Mouse (Mus musculus) embryonic facial prominence, embryonic 11.5 days (tissue): ENCODE results near the gene Ttll5. TPM values are rescaled to one million over a fixed set of nuclear protein-coding genes. Genes with fewer than 3 reads are reported as not detected.

Source experiments
- ATAC-seq: fragments of 200-750 bp; cut with Nextera tagmentation; replicated peaks from 2 replicates; pipeline ENCODE4 v1.8.0; 2017; ENCODE audit warnings: low read depth; ENCODE audit not compliant: insufficient number of reproducible peaks, low FRiP score, low TSS enrichment
- DNase-seq: peaks from one replicate; pipeline ENCODE4 v3.0.0-alpha.2; 2015; ENCODE audit warnings: low spot score
- H3K27ac ChIP-seq: fragments of 300-500 bp; sonication (generic); replicated peaks from 2 replicates; pipeline ENCODE4 v1.5.1; 2014; ENCODE audit warnings: mild to moderate bottlenecking, low read depth, low read length, control low read depth
- H3K27me3 ChIP-seq: fragments of 300-500 bp; sonication (generic); 2 replicates; pipeline ENCODE4 v1.6.1; 2014; ENCODE audit warnings: mild to moderate bottlenecking, low read length, moderate library complexity, mixed read lengths; ENCODE audit not compliant: control insufficient read depth, insufficient read depth
- H3K36me3 ChIP-seq: fragments of 300-500 bp; sonication (generic); replicated peaks from 2 replicates; pipeline ENCODE4 v1.6.1; 2014; ENCODE audit warnings: low read depth, mild to moderate bottlenecking, low read length, moderate library complexity, mixed read lengths; ENCODE audit not compliant: control insufficient read depth, insufficient read depth
- H3K4me1 ChIP-seq: fragments of 300-500 bp; sonication (generic); 2 replicates; pipeline ENCODE4 v1.6.1; 2014; ENCODE audit warnings: low read length, mixed read lengths; ENCODE audit not compliant: control insufficient read depth, insufficient read depth
- H3K4me2 ChIP-seq: fragments of 300-500 bp; sonication (generic); 2 replicates; pipeline ENCODE4 v1.6.1; 2014; ENCODE audit warnings: low read depth, mild to moderate bottlenecking, control low read depth, low read length, moderate library complexity
- H3K4me3 ChIP-seq: fragments of 300-500 bp; sonication (generic); 2 replicates; pipeline ENCODE4 v1.5.1; 2014; ENCODE audit warnings: low read depth, low read length, control low read depth
- H3K9ac ChIP-seq: fragments of 300-500 bp; sonication (generic); replicated peaks from 2 replicates; pipeline ENCODE4 v1.6.1; 2014; ENCODE audit warnings: mild to moderate bottlenecking, control low read depth, low read length
- H3K9me3 ChIP-seq: fragments of 300-500 bp; sonication (generic); replicated peaks from 2 replicates; pipeline ENCODE4 v1.6.1; 2016; ENCODE audit warnings: mild to moderate bottlenecking, low read length, inconsistent platforms, mixed read lengths; ENCODE audit not compliant: control insufficient read depth
- WGBS: fragments of 180-500 bp; shearing (Covaris S2); extraction: QIAGEN DNeasy Blood & Tissue Kit; methylation state at CpG from one replicate; pipeline ENCODE4 v1.1.7; 2014; 5-methylcytosine and 5-hydroxymethylcytosine counted together
- polyA plus RNA-seq: library from polyadenylated mRNA; unstranded; fragments of >200 nt; fragmentation: Nextera tagmentation; extraction: Ambion mirVana; gene quantifications from 2 replicates; pipeline ENCODE4 v1.2.1, GENCODE M21; 2014

The Ttll5 gene
- polyA plus RNA-seq, 1 experiment from 2014 or later = 16.4 TPM

- Histone ChIP-seq H3K9ac (no peak overlapping the region), H3K4me2 (no peak overlapping the region), H3K9me3 (no peaks in the 10 kb centered on the region), H3K27me3 (no peaks in the 10 kb centered on the region), H3K36me3 (no peaks in the 10 kb centered on the region), H3K4me1 (no peaks in the 10 kb centered on the region), H3K4me3 (no peak overlapping the region), H3K27ac (no peak overlapping the region)
- no peak for ATAC-seq
- DNase-seq = no peak
- WGBS = 88% methylated on average over 5 of the region's 5 CpGs
These were observed 163.0 kb downstream of the Ttll5 start for GRCm38 (mm10) chr12:85987444-85987889.

- Histone ChIP-seq H3K4me2 (no peak overlapping the region), H3K4me3 (no peak overlapping the region), H3K4me1 (no peaks in the 10 kb centered on the region), H3K9ac (no peak overlapping the region), H3K36me3 (no peaks in the 10 kb centered on the region), H3K9me3 (no peaks in the 10 kb centered on the region), H3K27me3 (no peaks in the 10 kb centered on the region), H3K27ac (no peak overlapping the region)
- 91% methylated on average over 4 of the region's 4 CpGs for WGBS
- no peak for DNase-seq
- no peak for ATAC-seq
These were observed 163.7 kb downstream of the Ttll5 start for GRCm38 (mm10) chr12:85988121-85988520.

- Histone ChIP-seq H3K4me2 (no peak overlapping the region), H3K27ac (no peak overlapping the region), H3K9me3 (no peaks in the 10 kb centered on the region), H3K36me3 (no peaks in the 10 kb centered on the region), H3K4me1 (no peaks in the 10 kb centered on the region), H3K9ac (no peak overlapping the region), H3K4me3 (no peak overlapping the region), H3K27me3 (no peaks in the 10 kb centered on the region)
- 82% methylated on average over 4 of the region's 4 CpGs for WGBS
- ATAC-seq (no peak), DNase-seq (no peak)
These were observed 164.4 kb downstream of the Ttll5 start for GRCm38 (mm10) chr12:85988818-85989377.

DNA sequence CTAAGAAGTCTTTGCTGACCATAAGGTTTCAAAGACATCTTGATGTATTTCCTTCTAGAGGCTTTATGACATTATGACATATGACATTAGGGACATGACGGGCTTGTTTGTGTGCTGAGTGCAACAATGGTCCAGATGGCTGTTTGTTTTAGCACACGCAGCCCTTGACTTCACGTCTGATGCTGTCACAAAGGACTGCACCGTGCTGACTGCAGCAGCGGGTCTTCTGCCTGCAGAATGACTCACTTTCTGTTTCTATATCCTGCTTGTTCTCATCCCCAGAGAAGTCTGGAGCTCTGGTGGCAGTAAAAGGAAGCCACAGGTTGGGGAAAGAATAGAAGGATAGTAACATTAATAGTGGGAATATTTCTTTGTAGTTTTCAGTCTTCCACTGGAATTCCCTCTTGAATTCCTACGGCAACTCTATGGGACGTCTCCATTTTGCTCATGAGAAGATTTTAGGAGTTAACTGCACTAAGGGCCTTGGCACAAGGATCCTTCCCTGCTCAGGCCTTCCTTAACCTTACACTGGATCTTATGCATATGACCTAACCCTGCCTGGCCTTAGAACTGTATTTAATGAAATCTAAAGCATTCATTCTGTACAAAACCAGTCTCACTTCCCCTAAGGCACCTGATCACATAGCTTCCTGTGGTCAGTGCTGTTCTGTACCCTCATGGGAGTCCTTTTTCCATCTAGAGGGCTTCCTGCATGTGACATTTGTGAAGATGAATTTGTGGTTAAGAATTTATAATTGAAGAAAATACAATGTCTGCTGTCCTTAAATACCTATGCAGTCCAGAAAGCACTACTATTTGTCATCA lies 167.8 kb downstream of the Ttll5 start:
- H3K9ac ChIP-seq = no peak overlapping the region
- H3K27ac ChIP-seq = no peak overlapping the region
- H3K9me3 ChIP-seq = no peaks in the 10 kb centered on the region
- no peaks in the 10 kb centered on the region for H3K27me3 ChIP-seq
- ATAC-seq (no peak), DNase-seq (no peak)
- no peak overlapping the region for H3K4me3 ChIP-seq
- no peaks in the 10 kb centered on the region for H3K4me1 ChIP-seq
- no peak overlapping the region for H3K4me2 ChIP-seq
- WGBS = 77% methylated on average over 7 of the region's 7 CpGs
- no peaks in the 10 kb centered on the region; the same call in 1 of the 2 replicates for H3K36me3 ChIP-seq

GRCm38 (mm10) chr12:85992838-85993234 lies 168.4 kb downstream of the Ttll5 start:
- no peak for ATAC-seq
- 93% methylated on average over 2 of the region's 2 CpGs for WGBS
- DNase-seq = no peak

DNA sequence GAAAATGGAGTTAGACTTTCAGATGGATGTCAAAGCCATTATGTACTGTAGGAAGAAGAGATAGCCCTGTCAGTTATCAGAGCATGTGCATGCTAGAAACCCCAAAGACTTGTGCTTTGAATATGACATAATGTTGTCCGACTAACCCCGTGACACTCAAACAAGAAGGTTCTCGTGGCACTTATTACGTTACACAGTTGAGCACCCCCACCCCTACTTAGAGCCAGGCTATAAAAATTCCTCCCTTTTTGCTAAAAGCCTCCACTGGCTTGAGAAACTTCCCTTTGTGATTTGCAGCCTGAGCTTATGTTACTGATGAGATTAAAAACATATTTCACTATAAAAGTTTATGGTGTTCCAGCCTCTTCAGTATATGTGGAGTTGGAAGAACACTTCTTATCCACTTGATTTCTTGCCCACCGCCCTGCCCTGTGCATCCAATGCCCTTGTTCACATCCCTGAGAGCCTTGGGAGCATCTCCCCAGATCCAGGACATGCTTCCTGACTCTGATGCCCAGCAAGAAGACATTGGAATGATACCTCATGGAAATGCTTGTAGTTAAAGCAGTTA lies 169.4 kb downstream of the Ttll5 start:
- no peak for ATAC-seq
- DNase-seq = no peak
- no peaks in the 10 kb centered on the region for H3K27me3 ChIP-seq
- H3K27ac ChIP-seq = no peak overlapping the region
- H3K4me1 ChIP-seq = no peaks in the 10 kb centered on the region
- WGBS = 82% methylated on average over 5 of the region's 5 CpGs
- H3K4me3 ChIP-seq = no peak overlapping the region
- H3K9ac ChIP-seq = no peak overlapping the region
- H3K9me3 ChIP-seq = no peaks in the 10 kb centered on the region
- no peak overlapping the region for H3K4me2 ChIP-seq
- H3K36me3 ChIP-seq = no peaks in the 10 kb centered on the region; the same call in 1 of the 2 replicates

More at GRCm38 (mm10) chr12:85992838-85993234, 168.4 kb downstream of the Ttll5 start:
- H3K27ac ChIP-seq = no peak overlapping the region
- H3K4me1 ChIP-seq = no peaks in the 10 kb centered on the region
- no peak overlapping the region for H3K4me2 ChIP-seq
- H3K36me3 ChIP-seq = no peaks in the 10 kb centered on the region; the same call in 1 of the 2 replicates
- H3K9ac ChIP-seq = no peak overlapping the region
- no peak overlapping the region for H3K4me3 ChIP-seq
- H3K9me3 ChIP-seq = no peaks in the 10 kb centered on the region
- H3K27me3 ChIP-seq = no peaks in the 10 kb centered on the region

DNA sequence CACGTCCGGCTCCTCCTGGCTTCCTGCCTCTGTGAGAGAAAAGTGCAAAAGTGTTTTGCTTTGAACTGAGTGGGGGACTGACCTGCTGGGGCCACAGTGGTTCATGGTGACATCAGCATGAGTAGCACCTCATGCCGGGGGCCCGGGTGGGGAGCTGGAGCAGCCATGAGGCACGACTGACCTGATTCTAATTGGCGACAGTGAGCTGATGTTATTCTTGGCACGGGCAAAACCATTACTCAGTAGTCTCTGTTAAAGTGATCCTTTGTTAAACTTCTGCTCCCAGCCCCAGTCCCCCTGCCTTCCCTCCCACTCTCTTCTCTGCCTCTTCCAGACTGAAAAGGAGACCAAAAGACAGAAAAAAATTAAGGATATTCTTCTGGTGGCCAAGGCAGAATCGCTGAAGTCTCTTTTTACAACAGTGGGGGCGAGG lies 176.2 kb downstream of the Ttll5 start:
- Histone ChIP-seq H3K27me3 (no peaks in the 10 kb centered on the region), H3K9me3 (no peaks in the 10 kb centered on the region), H3K4me3 (no peak overlapping the region), H3K9ac (peak overlapping the region; percentile 23; the same call in 1 of the 2 replicates), H3K27ac (peak overlapping the region; percentile 60; the same call in 1 of the 2 replicates), H3K4me1 (no peaks in the 10 kb centered on the region), H3K36me3 (no peaks in the 10 kb centered on the region; the same call in 1 of the 2 replicates), H3K4me2 (no peak overlapping the region)
- ATAC-seq (peak; percentile 78; the same call in 1 of the 2 replicates), DNase-seq (peak; percentile 55)
- WGBS = 32% methylated on average over 9 of the region's 9 CpGs
